Comparison of ENCODE assay signal across 27 mouse cellular contexts in the genomic region with DNA sequence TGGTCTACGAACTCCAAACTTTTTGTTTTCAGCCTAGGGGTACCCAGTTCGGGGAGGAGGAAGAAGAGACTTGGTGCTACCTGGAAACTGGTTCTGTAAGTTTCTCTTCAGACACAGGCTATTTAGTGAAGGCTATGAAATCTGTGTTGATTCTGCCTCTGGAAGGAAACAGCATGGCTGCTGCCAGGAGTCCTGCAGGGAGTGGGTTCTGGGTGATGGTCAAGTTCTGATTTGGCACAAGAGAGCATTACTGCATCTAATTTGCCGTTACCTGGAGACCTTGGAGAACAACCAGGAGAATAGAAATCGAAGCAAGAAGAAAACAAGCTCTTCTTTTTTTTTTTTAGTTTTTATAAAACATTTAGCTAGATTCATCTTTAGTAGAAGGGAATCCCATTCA.
DNase-seq lines count a peak whose midpoint lies in the region; ATAC-seq lines count a peak whose summit lies in the region.
"Had no signal": no experiment of that assay in that cellular context is flagged by ENCODE, and none has a peak within 500 bp of the region (broad histone marks: within the 10 kb centered on the region; RNA-seq: fewer than 3 reads in every experiment).

No protein-coding gene starts in this region.

- H3K27ac ChIP-seq in midbrain, embryonic 11.5 days (ENCODE audit: low read depth, low read length), result no peak overlapping the region
- H3K27ac ChIP-seq in midbrain, embryonic 10.5 days (replicated peaks), result no peak overlapping the region
- H3K27ac ChIP-seq in intestine, embryonic 15.5 days, result no peak overlapping the region
- H3K27ac ChIP-seq: embryonic facial prominence, embryonic 10.5 days; embryonic facial prominence, embryonic 13.5 days; forebrain, embryonic 12.5 days; forebrain, embryonic 15.5 days; heart, adult 2 months; hindbrain, embryonic 13.5 days had no signal

- peak; percentile 4 to 8 for DNase-seq in cerebellum, adult 18-20 months
- DNase-seq in cerebellum, postnatal 4 days (ENCODE audit: low spot score in 2 of 2), result no peak
- peak; percentile 72 to 83 for DNase-seq in cerebellum, postnatal 10 days
- DNase-seq in cerebellum, adult 8-10 months, result no peak
- peak; percentile 56 for DNase-seq in midbrain, embryonic 11.5 days (ENCODE audit: low spot score, missing footprints)
- DNase-seq in midbrain, embryonic 10.5 days (ENCODE audit: low spot score), result no peak
- DNase-seq: adrenal gland, postnatal 10 days; adrenal gland, postnatal 36 days; B cell, adult 2 months; embryo, embryonic 11 days; gastrocnemius, postnatal 25 days; heart, adult 2 months; kidney, adult 2 months had no signal

- H3K9ac ChIP-seq in midbrain, embryonic 11.5 days (ENCODE audit: low read length), result no peak overlapping the region
- no peak overlapping the region for H3K9ac ChIP-seq in intestine, embryonic 15.5 days
- H3K9ac ChIP-seq: embryonic facial prominence, embryonic 13.5 days; forebrain, embryonic 12.5 days; forebrain, embryonic 15.5 days; hindbrain, embryonic 13.5 days had no signal

- H3K9me3 ChIP-seq in midbrain, embryonic 11.5 days (ENCODE audit: control insufficient read depth, low read length), result no peaks in the 10 kb centered on the region
- H3K9me3 ChIP-seq in midbrain, embryonic 10.5 days (replicated peaks), result no peaks in the 10 kb centered on the region
- H3K9me3 ChIP-seq in intestine, embryonic 15.5 days, result no peaks in the 10 kb centered on the region
- H3K9me3 ChIP-seq: embryonic facial prominence, embryonic 10.5 days; embryonic facial prominence, embryonic 13.5 days; forebrain, embryonic 12.5 days; forebrain, embryonic 15.5 days; G1E; heart, embryonic 10.5 days; hindbrain, embryonic 13.5 days had no signal

- H3K27me3 ChIP-seq in midbrain, embryonic 11.5 days (ENCODE audit: control insufficient read depth, insufficient read depth, low read length), result no peaks in the 10 kb centered on the region
- H3K27me3 ChIP-seq in midbrain, embryonic 10.5 days (ENCODE audit: low read depth, poor library complexity, severe bottlenecking), result peaks cover 22% of the 10 kb centered on the region
- no peaks in the 10 kb centered on the region for H3K27me3 ChIP-seq in intestine, embryonic 15.5 days (replicated peaks)
- H3K27me3 ChIP-seq: CH12.LX; embryonic facial prominence, embryonic 13.5 days; Patski had no signal

- WGBS in midbrain, embryonic 11.5 days, result 87% methylated on average over 4 of the region's 4 CpGs
- 86% methylated on average over 4 of the region's 4 CpGs for WGBS in midbrain, embryonic 10.5 days
- whole genome bisulfite sequencing in intestine, embryonic 15.5 days, result 79% methylated on average over 4 of the region's 4 CpGs

- peaks cover 14% of the 10 kb centered on the region; the same call in 1 of the 2 replicates for H3K4me1 ChIP-seq in midbrain, embryonic 11.5 days (ENCODE audit: control insufficient read depth, insufficient read depth, low read length)
- peaks cover 18% of the 10 kb centered on the region for H3K4me1 ChIP-seq in midbrain, embryonic 10.5 days
- H3K4me1 ChIP-seq in intestine, embryonic 15.5 days (replicated peaks), result no peaks in the 10 kb centered on the region; the same call in 1 of the 2 replicates

- H3K4me3 ChIP-seq in midbrain, embryonic 11.5 days (ENCODE audit: low read depth, low read length), result no peak overlapping the region
- H3K4me3 ChIP-seq in midbrain, embryonic 10.5 days, result no peak overlapping the region
- no peak overlapping the region for H3K4me3 ChIP-seq in intestine, embryonic 15.5 days (replicated peaks)
- H3K4me3 ChIP-seq: embryonic facial prominence, embryonic 10.5 days; embryonic facial prominence, embryonic 13.5 days; erythroblast, embryonic 14.5 days; forebrain, embryonic 12.5 days; forebrain, embryonic 15.5 days; heart, adult 2 months; heart, embryonic 10.5 days; hindbrain, embryonic 13.5 days had no signal

- ATAC-seq in midbrain, embryonic 11.5 days (ENCODE audit: low FRiP score), result no peak
- no peak for ATAC-seq in intestine, embryonic 15.5 days
- ATAC-seq: forebrain, embryonic 15.5 days; hindbrain, embryonic 16.5 days; inflammation-experienced regulatory T-cells, adult 6 months; intestine, postnatal 0 days; Patski had no signal

- H3K36me3 ChIP-seq in midbrain, embryonic 11.5 days (ENCODE audit: control insufficient read depth, insufficient read depth, low read length), result no peaks in the 10 kb centered on the region
- H3K36me3 ChIP-seq in midbrain, embryonic 10.5 days, result no peaks in the 10 kb centered on the region
- no peaks in the 10 kb centered on the region for H3K36me3 ChIP-seq in intestine, embryonic 15.5 days
- H3K36me3 ChIP-seq: embryonic facial prominence, embryonic 10.5 days; embryonic facial prominence, embryonic 13.5 days; forebrain, embryonic 12.5 days; forebrain, embryonic 15.5 days; G1E; heart, embryonic 10.5 days; hindbrain, embryonic 13.5 days had no signal

- H3K4me2 ChIP-seq in midbrain, embryonic 11.5 days, result no peak overlapping the region
- no peak overlapping the region for H3K4me2 ChIP-seq in intestine, embryonic 15.5 days (replicated peaks)
- H3K4me2 ChIP-seq: embryonic facial prominence, embryonic 13.5 days; forebrain, embryonic 12.5 days; forebrain, embryonic 15.5 days; hindbrain, embryonic 13.5 days had no signal

Comparison
In these comparisons a context has a peak if more than half of its experiments do, and no peak if none do; other contexts are left out.
1. DNase-seq: peak in cerebellum, adult 18-20 months (2 of 2), cerebellum, postnatal 10 days (2 of 2) and midbrain, embryonic 11.5 days (single experiment); none in cerebellum, postnatal 4 days (0 of 2), cerebellum, adult 8-10 months (single experiment) and midbrain, embryonic 10.5 days (single experiment).